Mouse (Mus musculus) ES-E14 (cell line): Measurements from ENCODE around the gene Vmn2r108. TPM values are rescaled to one million over a fixed set of nuclear protein-coding genes. Genes with fewer than 3 reads are reported as not detected.
"Not testable (repeated sequence)": the region's sequence is repeated elsewhere in the genome, so short reads cannot be mapped to it uniquely, and the experiment has no call there.

Source experiments
- DNase-seq: peaks from one replicate; pipeline ENCODE4 v3.0.0-alpha.2; 2013; ENCODE audit warnings: low read depth, low spot score
- H3K27ac ChIP-seq: 2 replicates; pipeline ENCODE4 v1.5.1; 2012; ENCODE audit warnings: low read depth, mild to moderate bottlenecking, low read length, moderate library complexity, mixed read lengths; ENCODE audit not compliant: poor library complexity, insufficient read depth, severe bottlenecking
- H3K36me3 ChIP-seq: 2 replicates; pipeline ENCODE4 v1.6.1; 2012; ENCODE audit warnings: mild to moderate bottlenecking, low read length, moderate library complexity, mixed read lengths; ENCODE audit not compliant: control insufficient read depth, poor library complexity, insufficient read depth, severe bottlenecking
- H3K4me1 ChIP-seq, 2 experiments: fragments of 150-350 bp in 1 of 2; sonication (generic) in 1 of 2; 2 replicates each; pipeline ENCODE4 v1.6.1; 2012; ENCODE audit warnings: low read length in 2 of 2, mild to moderate bottlenecking in 1 of 2, mixed read lengths in 1 of 2; ENCODE audit not compliant: control insufficient read depth in 2 of 2, insufficient read depth in 2 of 2, poor library complexity in 1 of 2
- H3K4me3 ChIP-seq, 2 experiments: fragments of 150-350 bp in 1 of 2; sonication (generic) in 1 of 2; 2 replicates each; pipeline ENCODE4 v1.5.1; 2012; ENCODE audit warnings: low read length in 2 of 2, low read depth in 1 of 2, mild to moderate bottlenecking in 1 of 2, mixed read lengths in 1 of 2; ENCODE audit not compliant: insufficient read depth in 1 of 2, poor library complexity in 1 of 2, severe bottlenecking in 1 of 2
- H3K9ac ChIP-seq: 2 replicates; pipeline ENCODE4 v1.6.1; 2012; ENCODE audit warnings: low read depth, mild to moderate bottlenecking, low read length, mixed read lengths; ENCODE audit not compliant: poor library complexity, insufficient read depth, severe bottlenecking
- H3K9me3 ChIP-seq: fragments of 150-350 bp; sonication (generic); 2 replicates; pipeline ENCODE4 v1.6.1; 2012; ENCODE audit warnings: low read depth, mild to moderate bottlenecking, low read length; ENCODE audit not compliant: control insufficient read depth, insufficient read depth
- CHD2 ChIP-seq: IDR thresholded peaks from 2 replicates; pipeline ENCODE4 v1.6.1; 2014; ENCODE audit warnings: mild to moderate bottlenecking, low read depth, low read length, inconsistent platforms
- HCFC1 ChIP-seq: IDR thresholded peaks from 2 replicates; pipeline ENCODE4 v1.6.1; 2012; ENCODE audit warnings: low read length, inconsistent platforms, borderline replicate concordance; ENCODE audit not compliant: insufficient read depth
- MAFK ChIP-seq: IDR thresholded peaks from 2 replicates; pipeline ENCODE4 v1.6.1; 2014; ENCODE audit warnings: mild to moderate bottlenecking, low read depth, low read length, inconsistent platforms; ENCODE audit not compliant: insufficient read depth
- ZC3H11A ChIP-seq: IDR thresholded peaks from 2 replicates; pipeline ENCODE4 v1.6.1; 2012; ENCODE audit warnings: low read depth, mild to moderate bottlenecking, inconsistent platforms, low read length, borderline replicate concordance
- ZNF384 ChIP-seq: IDR thresholded peaks from 2 replicates; pipeline ENCODE4 v1.6.1; 2012; ENCODE audit warnings: low read depth, low read length, inconsistent platforms
- in situ Hi-C, 2 experiments: fragments of 600-800 bp; cut with MboI; formaldehyde crosslinking; loops; one replicate each; pipeline ENCODE4 v1.15.1; 2025; ENCODE audit warnings: low sequenced_read_pairs in 2 of 2, inconsistent platforms in 1 of 2; ENCODE audit not compliant: unreplicated experiment in 2 of 2
- total RNA-seq: library from RNA; depleted of rRNA; stranded (reverse); fragments of 300-350 nt; gene quantifications from 2 replicates; pipeline ENCODE4 v1.2.3, GENCODE M21; 2012; rRNA removed

The Vmn2r108 gene
- not detected in 2 replicates for total RNA-seq

- in situ Hi-C loops = no loop called here
- Histone ChIP-seq H3K27ac (no peak within 1 kb of the TSS), H3K4me3 (no peak within 1 kb of the TSS), H3K36me3 (no peaks in the 10 kb centered on the region), H3K9me3 (no peaks in the 10 kb centered on the region), H3K9ac (no peak within 1 kb of the TSS), H3K4me1 (no peaks in the 10 kb centered on the region)
- no peak for DNase-seq
- TF ChIP-seq CHD2 (no peak), ZNF384 (no peak), ZC3H11A (no peak), HCFC1 (no peak)
Observed at GRCm38 (mm10) chr17:20481231-20481630, at the start of gene Vmn2r108. TSS of gene Vmn2r108 (minus strand) at chr17:20481331.

GRCm38 (mm10) chr17:20508247-20508646 is 27.1 kb upstream of the Vmn2r108 start:
- H3K9me3 ChIP-seq, DNase-seq, H3K27ac ChIP-seq, H3K4me3 ChIP-seq, in situ Hi-C loops, H3K9ac ChIP-seq, H3K4me1 ChIP-seq, H3K36me3 ChIP-seq: not testable (repeated sequence)

GRCm38 (mm10) chr17:20497858-20498257 is 16.7 kb upstream of the Vmn2r108 start, which contains the start of gene Vmn1r225:
TSS of gene Vmn1r225 (plus strand) at chr17:20498158.
- TF ChIP-seq CHD2 (no peak), MAFK (no peak), ZC3H11A (no peak), HCFC1 (no peak), ZNF384 (no peak)
- Histone ChIP-seq H3K4me3 (no peak within 1 kb of the TSS), H3K9ac (no peak within 1 kb of the TSS), H3K27ac (no peak within 1 kb of the TSS), H3K36me3 (no peaks in the 10 kb centered on the region), H3K9me3 (no peaks in the 10 kb centered on the region), H3K4me1 (no peaks in the 10 kb centered on the region)
- no peak for DNase-seq
- in situ Hi-C loops = no loop called here

DNA sequence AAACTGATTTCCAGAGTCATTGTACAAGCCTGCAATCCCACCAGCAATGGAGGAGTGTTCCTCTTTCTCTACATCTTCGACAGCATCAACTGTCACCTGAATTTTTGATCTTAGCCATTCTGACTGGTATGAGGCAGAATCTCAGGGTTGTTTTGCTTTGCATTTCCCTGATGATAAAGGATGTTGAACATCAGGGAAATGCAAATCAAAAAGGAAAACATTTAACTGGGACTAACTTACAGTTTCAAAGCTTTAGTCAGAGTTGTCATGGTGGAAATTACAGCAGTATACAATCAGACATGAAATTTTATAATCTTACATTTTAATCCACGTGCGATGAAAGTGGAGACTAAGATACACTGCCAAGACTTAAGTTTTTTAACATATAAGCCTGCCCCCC is 7.8 kb downstream of the Vmn2r108 start:
- Histone ChIP-seq H3K9me3 (no peaks in the 10 kb centered on the region), H3K27ac (no peak overlapping the region), H3K4me1 (no peaks in the 10 kb centered on the region), H3K9ac (no peak overlapping the region), H3K4me3 (no peak overlapping the region), H3K36me3 (no peaks in the 10 kb centered on the region)
- in situ Hi-C loops = no loop called here
- TF ChIP-seq MAFK = no peak
- no peak for TF ChIP-seq HCFC1
- no peak for TF ChIP-seq ZNF384
- TF ChIP-seq CHD2 = no peak
- no peak for TF ChIP-seq ZC3H11A
- no peak for DNase-seq

DNA sequence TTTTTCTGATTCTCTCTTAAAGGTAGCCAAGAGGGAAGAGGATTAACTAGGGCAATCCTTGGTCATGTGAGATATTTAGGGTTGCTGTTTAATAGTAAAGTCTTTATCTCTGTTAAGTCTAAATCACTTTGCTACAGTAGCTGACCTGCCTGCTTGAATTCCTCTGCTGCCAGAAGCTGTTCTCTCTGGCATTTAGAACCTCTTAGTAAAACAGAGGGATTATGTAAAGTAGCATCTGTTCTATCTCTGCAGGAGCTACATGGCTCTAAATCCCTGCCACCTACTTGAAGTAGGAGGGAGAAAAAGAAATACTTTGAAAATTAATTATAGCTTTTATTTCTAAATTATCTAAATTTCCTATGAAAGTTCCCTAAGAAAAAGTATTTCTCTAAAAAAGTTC is 41.9 kb downstream of the Vmn2r108 start:
- in situ Hi-C loops = no loop called here
- H3K27ac ChIP-seq = no peak overlapping the region
- TF ChIP-seq MAFK (no peak), HCFC1 (no peak), ZNF384 (no peak), CHD2 (no peak), ZC3H11A (no peak)
- H3K4me3 ChIP-seq = no peak overlapping the region
- no peaks in the 10 kb centered on the region for H3K4me1 ChIP-seq
- DNase-seq = no peak
- no peaks in the 10 kb centered on the region for H3K36me3 ChIP-seq
- no peak overlapping the region for H3K9ac ChIP-seq
- no peaks in the 10 kb centered on the region for H3K9me3 ChIP-seq
